ENCODE assay signal across 8 mouse cellular contexts in the genomic region with DNA sequence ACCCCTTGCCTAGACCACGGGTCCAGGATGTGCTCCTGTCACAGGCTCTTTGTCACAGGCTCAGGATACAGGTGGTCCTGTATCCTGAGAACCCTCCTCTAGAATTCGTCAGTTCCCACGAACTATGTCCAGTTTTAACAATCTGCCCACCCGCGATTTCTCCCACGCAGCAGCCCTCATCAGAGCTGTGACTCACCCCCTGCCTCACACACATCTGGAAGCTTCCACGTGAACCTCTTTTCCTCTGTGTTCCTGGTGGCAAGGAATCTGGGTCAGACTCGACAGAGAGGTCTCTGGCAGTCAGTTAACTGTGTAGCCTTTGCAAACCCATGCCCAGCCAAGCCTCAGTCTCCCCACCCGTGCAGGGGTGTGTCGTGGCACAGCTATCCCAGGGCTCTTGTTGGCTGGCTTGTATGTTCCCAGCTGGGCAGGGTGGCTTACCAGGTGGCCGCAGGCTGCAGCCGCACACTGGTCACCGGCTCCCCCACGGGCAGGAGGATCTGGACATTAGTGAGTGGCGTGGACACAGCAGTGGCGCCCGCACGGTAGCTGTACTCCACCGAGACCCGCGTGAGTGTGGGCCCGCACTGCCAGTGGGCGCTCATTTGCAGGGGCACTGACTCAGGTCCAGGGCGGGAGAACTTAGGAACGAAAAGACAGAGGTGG. TPM values are rescaled to one million over a fixed set of nuclear protein-coding genes. Genes with fewer than 3 reads are reported as not detected.
DNase-seq lines count a peak whose midpoint lies in the region; ATAC-seq and TF ChIP-seq lines count a peak whose summit lies in the region.

No protein-coding gene starts in this region.

- H3K27me3 ChIP-seq in kidney, postnatal 0 days (ENCODE audit: insufficient read depth, low read length), result peaks cover 7% of the 10 kb centered on the region; the same call in 1 of the 2 replicates
- H3K27me3 ChIP-seq in intestine, embryonic 16.5 days (replicated peaks; ENCODE audit: control insufficient read depth, insufficient read depth, low read length), result no peaks in the 10 kb centered on the region
- no peaks in the 10 kb centered on the region; the same call in 1 of the 2 replicates for H3K27me3 ChIP-seq in midbrain, embryonic 16.5 days (ENCODE audit: control insufficient read depth, insufficient read depth, low read depth, low read length)

- H3K27ac ChIP-seq in kidney, postnatal 0 days, result no peak overlapping the region
- H3K27ac ChIP-seq in intestine, embryonic 16.5 days (ENCODE audit: low read length), result no peak overlapping the region
- H3K27ac ChIP-seq in midbrain, embryonic 16.5 days (ENCODE audit: low read length), result no peak overlapping the region

- intact Hi-C loops in gastrocnemius, postnatal 14 days (cut with DNase I; ENCODE audit: low total_unique reads), result loop anchor here (2.0 kb wide), 1 partner anchor 258 kb away; no protein-coding TSS in a partner anchor

- H3K9me3 ChIP-seq in kidney, postnatal 0 days (replicated peaks; ENCODE audit: low read length), result no peaks in the 10 kb centered on the region
- H3K9me3 ChIP-seq in intestine, embryonic 16.5 days (ENCODE audit: control insufficient read depth, low read length), result no peaks in the 10 kb centered on the region
- no peaks in the 10 kb centered on the region for H3K9me3 ChIP-seq in midbrain, embryonic 16.5 days (replicated peaks; ENCODE audit: control insufficient read depth, low read length, poor library complexity, severe bottlenecking)

- H3K4me2 ChIP-seq in kidney, postnatal 0 days (ENCODE audit: low read length), result peak overlapping the region; percentile 46; the same call in 1 of the 2 replicates
- peak overlapping the region; percentile 43 for H3K4me2 ChIP-seq in intestine, embryonic 16.5 days (ENCODE audit: low read depth, low read length)
- H3K4me2 ChIP-seq in midbrain, embryonic 16.5 days (ENCODE audit: low read length), result peak overlapping the region; percentile 48

- H3K4me3 ChIP-seq in kidney, postnatal 0 days (replicated peaks; ENCODE audit: low read depth, low read length), result no peak overlapping the region
- H3K4me3 ChIP-seq in intestine, embryonic 16.5 days (ENCODE audit: low read length), result no peak overlapping the region
- H3K4me3 ChIP-seq in midbrain, embryonic 16.5 days (ENCODE audit: low read depth, low read length), result no peak overlapping the region

- no peaks in the 10 kb centered on the region for H3K36me3 ChIP-seq in kidney, postnatal 0 days (ENCODE audit: insufficient read depth, low read length)
- H3K36me3 ChIP-seq in intestine, embryonic 16.5 days (ENCODE audit: control insufficient read depth, insufficient read depth, low read length), result no peaks in the 10 kb centered on the region
- peaks cover 21% of the 10 kb centered on the region for H3K36me3 ChIP-seq in midbrain, embryonic 16.5 days (ENCODE audit: control insufficient read depth, insufficient read depth, low read length)

- H3K4me1 ChIP-seq in kidney, postnatal 0 days (replicated peaks; ENCODE audit: insufficient read depth, low read length), result 0 out of 2 replicates have a peak, but pooled peaks cover 4% of the 10 kb centered on the region
- no peaks in the 10 kb centered on the region for H3K4me1 ChIP-seq in intestine, embryonic 16.5 days (ENCODE audit: control insufficient read depth, insufficient read depth, low read length)
- peaks cover 5% of the 10 kb centered on the region; the same call in 1 of the 2 replicates for H3K4me1 ChIP-seq in midbrain, embryonic 16.5 days (ENCODE audit: control insufficient read depth, insufficient read depth, low read length)

- no peak overlapping the region for H3K9ac ChIP-seq in kidney, postnatal 0 days (ENCODE audit: low read depth, low read length)
- no peak overlapping the region for H3K9ac ChIP-seq in intestine, embryonic 16.5 days (ENCODE audit: low read depth, low read length)
- H3K9ac ChIP-seq in midbrain, embryonic 16.5 days (ENCODE audit: low read depth, low read length), result no peak overlapping the region; the same call in 1 of the 2 replicates

- 36% methylated on average over 25 of the region's 25 CpGs for WGBS in kidney, postnatal 0 days
- WGBS in intestine, embryonic 16.5 days, result 45% methylated on average over 25 of the region's 25 CpGs
- 44% methylated on average over 25 of the region's 25 CpGs for WGBS in midbrain, embryonic 16.5 days

- ATAC-seq in kidney, postnatal 0 days (replicated peaks; ENCODE audit: low FRiP score, low read depth), result peak; percentile 49
- peak; percentile 8; the same call in 1 of the 2 replicates for ATAC-seq in erythroid progenitor cell, adult 5-6 weeks (replicated peaks; ENCODE audit: low FRiP score, poor library complexity, severe bottlenecking)
- ATAC-seq in intestine, embryonic 16.5 days, result peak; percentile 44
- ATAC-seq in midbrain, embryonic 16.5 days, result peak; percentile 44

- no peak for TF ChIP-seq CTCF in kidney, postnatal 0 days (IDR thresholded peaks at IDR 0.05; ENCODE audit: low read depth)

- DNase-seq in kidney, postnatal 0 days (ENCODE audit: low spot score), result no peak
- DNase-seq in kidney, adult 11 months, result no peak
- no peak for DNase-seq in spleen, postnatal 14 days (ENCODE audit: low spot score in 2 of 2)
- no peak for DNase-seq in gastrocnemius, postnatal 14 days
- no peak for DNase-seq in kidney, adult 18-20 months

RNA-seq across cellular contexts. Expression of gene B3gnt3, which starts 7.7 kb away (rescaled TPM):
- 4.3 TPM in 2 replicates for polyA plus RNA-seq in kidney, postnatal 0 days (2015; fragmentation: Nextera tagmentation; extraction: Ambion mirVana)
- total RNA-seq in erythroid progenitor cell, adult 5-6 weeks (2015; ENCODE audit: low replicate concordance), result 12.2 and 12.3 TPM in 2 replicates
- 10.9 and 14.4 TPM in 2 replicates for total RNA-seq in erythroid progenitor cell, adult 5-6 weeks (2017; ENCODE audit: low replicate concordance)
- polyA plus RNA-seq in intestine, embryonic 16.5 days (2015; fragmentation: Nextera tagmentation; extraction: Ambion mirVana), result 19.2 and 20.9 TPM in 2 replicates
- polyA plus RNA-seq in midbrain, embryonic 16.5 days (2015; fragmentation: Nextera tagmentation; extraction: Ambion mirVana), result 0.20 and 0.50 TPM in 2 replicates
- 1 to 10 TPM; 5.2 to 5.5 TPM for total RNA-seq in gastrocnemius, postnatal 14 days (2021)

RNA-seq across cellular contexts. Expression of gene Fcho1, which starts 16.2 kb away (rescaled TPM):
- 3.4 and 4.1 TPM in 2 replicates for polyA plus RNA-seq in kidney, postnatal 0 days (2015; fragmentation: Nextera tagmentation; extraction: Ambion mirVana)
- total RNA-seq in erythroid progenitor cell, adult 5-6 weeks (2015; ENCODE audit: low replicate concordance), result 152 and 165 TPM in 2 replicates
- 245 and 276 TPM in 2 replicates for total RNA-seq in erythroid progenitor cell, adult 5-6 weeks (2017; ENCODE audit: low replicate concordance)
- polyA plus RNA-seq in intestine, embryonic 16.5 days (2015; fragmentation: Nextera tagmentation; extraction: Ambion mirVana), result 5.0 and 6.4 TPM in 2 replicates
- polyA plus RNA-seq in midbrain, embryonic 16.5 days (2015; fragmentation: Nextera tagmentation; extraction: Ambion mirVana), result 88.4 and 107 TPM in 2 replicates
- total RNA-seq in gastrocnemius, postnatal 14 days (2021), result under 1 TPM; 0.39 to 0.53 TPM

RNA-seq across cellular contexts. Expression of gene Insl3, which starts 20.3 kb away (rescaled TPM):
- 1.3 TPM in 2 replicates for polyA plus RNA-seq in kidney, postnatal 0 days (2015; fragmentation: Nextera tagmentation; extraction: Ambion mirVana)
- total RNA-seq in erythroid progenitor cell, adult 5-6 weeks (2015; ENCODE audit: low replicate concordance), result 3.6 TPM in 1 of 2 replicates, not detected in the other
- total RNA-seq in erythroid progenitor cell, adult 5-6 weeks (2017; ENCODE audit: low replicate concordance), result not detected in 2 replicates
- 2.4 and 2.5 TPM in 2 replicates for polyA plus RNA-seq in intestine, embryonic 16.5 days (2015; fragmentation: Nextera tagmentation; extraction: Ambion mirVana)
- 1.4 TPM in 1 of 2 replicates, not detected in the other for polyA plus RNA-seq in midbrain, embryonic 16.5 days (2015; fragmentation: Nextera tagmentation; extraction: Ambion mirVana)
- total RNA-seq in gastrocnemius, postnatal 14 days (2021), result 1 to 10 TPM; 1.1 to 1.5 TPM

RNA-seq across cellular contexts. Expression of gene Jak3, which starts 33.2 kb away (rescaled TPM):
- polyA plus RNA-seq in kidney, postnatal 0 days (2015; fragmentation: Nextera tagmentation; extraction: Ambion mirVana), result 5.3 TPM in 2 replicates
- 2.1 and 5.4 TPM in 2 replicates for total RNA-seq in erythroid progenitor cell, adult 5-6 weeks (2015; ENCODE audit: low replicate concordance)
- 0.68 and 0.90 TPM in 2 replicates for total RNA-seq in erythroid progenitor cell, adult 5-6 weeks (2017; ENCODE audit: low replicate concordance)
- 11.5 and 13.5 TPM in 2 replicates for polyA plus RNA-seq in intestine, embryonic 16.5 days (2015; fragmentation: Nextera tagmentation; extraction: Ambion mirVana)
- polyA plus RNA-seq in midbrain, embryonic 16.5 days (2015; fragmentation: Nextera tagmentation; extraction: Ambion mirVana), result 4.7 and 5.4 TPM in 2 replicates
- 1 to 10 TPM; 2.6 to 2.8 TPM for total RNA-seq in gastrocnemius, postnatal 14 days (2021)

RNA-seq across cellular contexts. Expression of gene Unc13a, which starts 37.7 kb away (rescaled TPM):
- 0.50 and 0.60 TPM in 2 replicates for polyA plus RNA-seq in kidney, postnatal 0 days (2015; fragmentation: Nextera tagmentation; extraction: Ambion mirVana)
- total RNA-seq in erythroid progenitor cell, adult 5-6 weeks (2015; ENCODE audit: low replicate concordance), result not detected in 2 replicates
- not detected in 2 replicates for total RNA-seq in erythroid progenitor cell, adult 5-6 weeks (2017; ENCODE audit: low replicate concordance)
- polyA plus RNA-seq in intestine, embryonic 16.5 days (2015; fragmentation: Nextera tagmentation; extraction: Ambion mirVana), result 0.98 and 1.2 TPM in 2 replicates
- 23.5 and 29.0 TPM in 2 replicates for polyA plus RNA-seq in midbrain, embryonic 16.5 days (2015; fragmentation: Nextera tagmentation; extraction: Ambion mirVana)
- under 1 TPM; 0.18 to 0.20 TPM for total RNA-seq in gastrocnemius, postnatal 14 days (2021)

Comparison
In these comparisons a context has a peak if more than half of its experiments do, and no peak if none do; other contexts are left out.
1. RNA of gene Fcho1, which starts 16.2 kb away (polyA plus RNA-seq): 88.4 to 107 TPM in midbrain, embryonic 16.5 days; 5.0 to 6.4 TPM in intestine, embryonic 16.5 days and 3.4 to 4.1 TPM in kidney, postnatal 0 days; every median in the first group is over 10 times any median in the second.
2. Peak in every context shown above with its lines, with median percentiles within 50 percentile points of each other: ATAC-seq and H3K4me2 ChIP-seq.